In the genomic region with DNA sequence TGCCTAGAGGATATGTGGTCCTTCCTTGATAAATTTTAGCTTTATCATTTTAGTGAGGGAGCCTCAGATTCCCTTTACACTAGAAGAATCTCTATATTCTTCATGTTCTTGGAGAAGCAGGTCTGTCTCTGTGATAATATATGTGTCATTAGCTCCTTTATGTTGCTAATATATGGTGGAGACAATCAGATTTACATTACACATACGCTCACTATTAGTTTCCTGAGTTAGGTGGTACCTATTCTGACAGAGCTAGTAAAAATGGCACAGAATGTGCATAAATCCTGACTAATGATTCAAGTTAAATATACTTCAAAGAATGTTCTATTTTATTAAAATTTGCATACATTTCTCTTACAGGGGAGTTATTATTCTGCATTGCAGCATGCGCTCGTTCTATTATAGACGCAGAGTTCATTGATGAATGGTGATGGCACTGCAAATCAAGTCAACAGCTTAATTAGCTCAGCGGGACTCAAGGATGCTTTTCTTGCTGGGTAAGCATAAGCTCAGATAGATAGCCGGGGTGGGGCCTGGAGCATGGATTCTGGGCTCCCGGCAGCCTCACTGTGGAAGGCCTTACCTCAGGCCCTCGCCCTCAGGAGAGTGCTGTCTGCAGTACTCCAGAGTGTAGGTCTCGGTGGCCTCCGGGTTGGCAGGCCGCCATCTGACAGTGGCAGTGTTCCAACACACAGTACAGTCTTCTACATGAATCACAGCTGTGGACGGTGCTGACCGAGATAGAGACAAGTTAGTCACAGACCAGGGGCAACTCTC, we compare ENCODE assay signal across 8 mouse cellular contexts.
DNase-seq lines count a peak whose midpoint lies in the region; ATAC-seq lines count a peak whose summit lies in the region.

No protein-coding gene starts in this region.

- WGBS in liver, embryonic 12.5 days (ENCODE audit: insufficient replicate concordance): 77% methylated on average over 13 of the region's 13 CpGs
- WGBS in neural tube, embryonic 13.5 days: 41% methylated on average over 13 of the region's 13 CpGs

- peak; percentile 14 for DNase-seq in liver
- DNase-seq in gastrocnemius, postnatal 25 days: peak; percentile 60
- DNase-seq in kidney, postnatal 36 days: peak; percentile 56 to 75
- DNase-seq in thymus, postnatal 36 days: no peak
- no peak for DNase-seq in spleen, postnatal 4 days (ENCODE audit: low spot score in 2 of 2)

- no peaks in the 10 kb centered on the region for H3K36me3 ChIP-seq in liver, embryonic 12.5 days
- H3K36me3 ChIP-seq in neural tube, embryonic 13.5 days: no peaks in the 10 kb centered on the region

- no peaks in the 10 kb centered on the region for H3K9me3 ChIP-seq in liver, embryonic 12.5 days (replicated peaks)
- no peaks in the 10 kb centered on the region for H3K9me3 ChIP-seq in neural tube, embryonic 13.5 days

- H3K9ac ChIP-seq in liver, embryonic 12.5 days: no peak overlapping the region
- no peak overlapping the region for H3K9ac ChIP-seq in neural tube, embryonic 13.5 days

- no peak overlapping the region for H3K27ac ChIP-seq in liver, embryonic 12.5 days
- no peak overlapping the region for H3K27ac ChIP-seq in neural tube, embryonic 13.5 days (replicated peaks)

- no peaks in the 10 kb centered on the region for H3K4me1 ChIP-seq in liver, embryonic 12.5 days
- peaks cover 7% of the 10 kb centered on the region for H3K4me1 ChIP-seq in neural tube, embryonic 13.5 days (replicated peaks)

- H3K4me2 ChIP-seq in liver, embryonic 12.5 days: no peak overlapping the region
- no peak overlapping the region for H3K4me2 ChIP-seq in neural tube, embryonic 13.5 days

- no peak overlapping the region for H3K4me3 ChIP-seq in liver, embryonic 12.5 days
- no peak overlapping the region for H3K4me3 ChIP-seq in neural tube, embryonic 13.5 days

- H3K27me3 ChIP-seq in liver, embryonic 12.5 days (replicated peaks): no peaks in the 10 kb centered on the region
- no peaks in the 10 kb centered on the region for H3K27me3 ChIP-seq in neural tube, embryonic 13.5 days

- no peak for ATAC-seq in liver, embryonic 12.5 days
- peak; percentile 56; the same call in 1 of the 2 replicates for ATAC-seq in cerebellum, adult (ENCODE audit: insufficient number of reproducible peaks, low FRiP score, low TSS enrichment)
- peak; percentile 89 for ATAC-seq in neural tube, embryonic 13.5 days (ENCODE audit: low read depth)

Comparison
In these comparisons a context has a peak if more than half of its experiments do, and no peak if none do; other contexts are left out.
1. DNase-seq: peak in liver (single experiment), gastrocnemius, postnatal 25 days (single experiment) and kidney, postnatal 36 days (2 of 2); none in thymus, postnatal 36 days (0 of 2) and spleen, postnatal 4 days (0 of 2).